Mouse (Mus musculus): ENCODE data around the gene Prkg1.

DNA sequence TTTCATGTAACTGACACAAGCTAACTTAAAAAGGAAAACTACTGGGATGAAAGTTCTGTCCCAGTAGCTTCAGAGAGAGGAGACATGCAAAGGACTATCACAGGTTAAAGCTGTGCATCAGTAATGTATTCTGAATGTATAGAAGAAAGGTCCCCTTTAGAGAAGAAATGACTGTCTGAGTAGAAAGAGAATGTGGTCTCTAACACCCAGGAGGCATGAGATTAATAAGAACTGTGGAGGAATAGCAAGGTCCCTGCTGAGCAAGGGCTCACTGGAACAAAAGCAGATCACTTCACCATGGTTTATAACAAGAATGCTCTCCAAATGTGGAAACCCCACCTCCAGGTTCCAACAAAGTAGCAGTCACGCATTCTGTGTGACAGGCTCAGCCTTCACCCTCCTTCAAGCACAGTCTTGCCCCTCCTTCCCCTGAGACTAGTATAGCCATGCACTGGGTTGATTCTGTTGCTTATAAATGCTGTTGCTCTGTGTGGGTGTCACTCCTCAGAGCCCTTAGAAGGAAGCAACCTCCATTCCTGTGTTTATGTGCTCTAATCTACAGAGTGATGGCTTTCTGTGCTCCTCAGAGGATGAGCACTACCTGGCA is 931.7 kb downstream of the Prkg1 start:
- TF ChIP-seq CTCF (IDR thresholded peaks at IDR 0.05) = no peak
- no peak for TF ChIP-seq POLR2A (IDR thresholded peaks at IDR 0.05; ENCODE audit: insufficient read depth, low read depth, low read length)
- no peak for TF ChIP-seq EP300 (IDR thresholded peaks at IDR 0.05; ENCODE audit: insufficient read depth, low read depth, low read length)
